ENCODE assay signal across 25 mouse cellular contexts in genomic region chr13:102319453-102319852, GRCm38 (mm10).
A peak's percentile ranks its signal among the peaks of the same experiment; 100 is the strongest.
DNase-seq lines count a peak whose midpoint lies in the region; ATAC-seq and TF ChIP-seq lines count a peak whose summit lies in the region.
"Had no signal": no experiment of that assay in that cellular context is flagged by ENCODE, and none has a peak within 500 bp of the region (broad histone marks: within the 10 kb centered on the region; RNA-seq: fewer than 3 reads in every experiment).

No protein-coding gene starts in this region.

- no peak overlapping the region for H3K4me2 ChIP-seq in lung, embryonic 14.5 days
- no peak overlapping the region for H3K4me2 ChIP-seq in heart, embryonic 15.5 days
- H3K4me2 ChIP-seq: hindbrain, embryonic 12.5 days; neural tube, embryonic 15.5 days; stomach, embryonic 15.5 days had no signal

- no peak for ATAC-seq in lung, embryonic 14.5 days (ENCODE audit: insufficient read depth)
- ATAC-seq in heart, embryonic 15.5 days (replicated peaks; ENCODE audit: insufficient number of reproducible peaks, insufficient read depth, low FRiP score, low read depth): peak; percentile 58
- ATAC-seq: forebrain, embryonic 16.5 days; inflammation-experienced regulatory T-cells, adult 6 months; liver, postnatal 0 days had no signal

- 67% methylated on average over 2 of the region's 2 CpGs for WGBS in lung, embryonic 14.5 days
- WGBS in heart, adult 2 months: 59% methylated on average over 2 of the region's 2 CpGs
- WGBS in heart, embryonic 15.5 days: 46% methylated on average over 2 of the region's 2 CpGs

- no peaks in the 10 kb centered on the region for H3K27me3 ChIP-seq in lung, embryonic 14.5 days (ENCODE audit: insufficient read depth, low read length)
- H3K27me3 ChIP-seq in heart, adult 2 months (ENCODE audit: control insufficient read depth, insufficient read depth, low read length): no peaks in the 10 kb centered on the region
- H3K27me3 ChIP-seq in heart, embryonic 15.5 days: no peaks in the 10 kb centered on the region
- H3K27me3 ChIP-seq: hindbrain, embryonic 12.5 days; neural tube, embryonic 15.5 days; stomach, embryonic 15.5 days had no signal

- H3K9me3 ChIP-seq in lung, embryonic 14.5 days (ENCODE audit: low read depth, low read length): no peaks in the 10 kb centered on the region
- H3K9me3 ChIP-seq in heart, embryonic 15.5 days (replicated peaks): no peaks in the 10 kb centered on the region
- H3K9me3 ChIP-seq: forebrain, embryonic 10.5 days; hindbrain, embryonic 12.5 days; limb, embryonic 10.5 days; neural tube, embryonic 15.5 days; stomach, embryonic 15.5 days had no signal

- H3K4me1 ChIP-seq in lung, embryonic 14.5 days (ENCODE audit: insufficient read depth): no peaks in the 10 kb centered on the region
- H3K4me1 ChIP-seq in heart, adult 2 months (ENCODE audit: control insufficient read depth, insufficient read depth, low read length): peaks cover 5% of the 10 kb centered on the region; the same call in 1 of the 2 replicates
- peaks cover 10% of the 10 kb centered on the region for H3K4me1 ChIP-seq in heart, embryonic 15.5 days (replicated peaks)
- H3K4me1 ChIP-seq: hindbrain, embryonic 12.5 days; limb, embryonic 10.5 days; neural tube, embryonic 15.5 days; stomach, embryonic 15.5 days had no signal

- no peak for TF ChIP-seq EP300 in heart, adult 2 months (IDR thresholded peaks at IDR 0.05; ENCODE audit: insufficient read depth, low read depth, low read length)

- H3K27ac ChIP-seq in lung, embryonic 14.5 days (ENCODE audit: low read depth): no peak overlapping the region
- H3K27ac ChIP-seq in heart, adult 2 months: peak overlapping the region; percentile 67
- H3K27ac ChIP-seq in heart, embryonic 15.5 days: peak overlapping the region; percentile 62
- H3K27ac ChIP-seq: forebrain, embryonic 10.5 days; hindbrain, embryonic 12.5 days; kidney, postnatal 0 days; limb, embryonic 10.5 days; macrophage; neural tube, embryonic 15.5 days; stomach, embryonic 15.5 days had no signal

- no peak for TF ChIP-seq POLR2A in heart, adult 2 months (IDR thresholded peaks at IDR 0.05; ENCODE audit: insufficient read depth, low read depth, low read length)

- intact Hi-C loops in heart, adult 2 months (cut with DNase I): loop anchor here (10.0 kb wide), 1 partner anchor 275 kb away; no protein-coding TSS in a partner anchor

- no peak for TF ChIP-seq CTCF in lung, embryonic 14.5 days (IDR thresholded peaks at IDR 0.05; ENCODE audit: low read depth)
- TF ChIP-seq CTCF in heart, adult 2 months (IDR thresholded peaks at IDR 0.05): no peak

- no peak overlapping the region for H3K9ac ChIP-seq in lung, embryonic 14.5 days
- H3K9ac ChIP-seq in heart, adult 2 months (ENCODE audit: low read depth, low read length): no peak overlapping the region
- no peak overlapping the region for H3K9ac ChIP-seq in heart, embryonic 15.5 days
- H3K9ac ChIP-seq: hindbrain, embryonic 12.5 days; liver, postnatal 0 days; neural tube, embryonic 15.5 days; stomach, embryonic 15.5 days had no signal

- DNase-seq in lung, embryonic 14.5 days: peak; percentile 15
- no peak for DNase-seq in lung, postnatal 36 days
- peak; percentile 74 for DNase-seq in Muller cell, postnatal 12 days (ENCODE audit: inconsistent ontology term)
- peak in 1 of 2 experiments; percentile 34 for DNase-seq in heart, adult 2 months
- no peak for DNase-seq in gastrocnemius, postnatal 25 days
- no peak for DNase-seq in layer of hippocampus, adult 9-11 months
- DNase-seq: cerebellum, adult 11 months; cerebellum, postnatal 10 days; gastrocnemius, postnatal 10 days; kidney, adult 18-20 months; liver; liver, postnatal 0 days; right cerebral cortex, adult 18-20 months; thymus, adult 2 months; thymus, postnatal 4 days had no signal

- no peaks in the 10 kb centered on the region for H3K36me3 ChIP-seq in lung, embryonic 14.5 days (ENCODE audit: insufficient read depth)
- H3K36me3 ChIP-seq in heart, adult 2 months (ENCODE audit: control insufficient read depth, insufficient read depth, low read length): peaks cover 7% of the 10 kb centered on the region
- H3K36me3 ChIP-seq in heart, embryonic 15.5 days: no peaks in the 10 kb centered on the region
- H3K36me3 ChIP-seq: forebrain, embryonic 10.5 days; hindbrain, embryonic 12.5 days; limb, embryonic 10.5 days; neural tube, embryonic 15.5 days; stomach, embryonic 15.5 days had no signal

- no peak overlapping the region for H3K4me3 ChIP-seq in lung, embryonic 14.5 days (ENCODE audit: low read depth, low read length)
- no peak overlapping the region for H3K4me3 ChIP-seq in heart, adult 2 months
- H3K4me3 ChIP-seq in heart, embryonic 15.5 days: no peak overlapping the region
- H3K4me3 ChIP-seq: forebrain, embryonic 10.5 days; hindbrain, embryonic 12.5 days; limb, embryonic 10.5 days; neural tube, embryonic 15.5 days; stomach, embryonic 15.5 days had no signal

- no peaks in the 10 kb centered on the region for H3K79me2 ChIP-seq in heart, adult 2 months (replicated peaks; ENCODE audit: control insufficient read depth, insufficient read depth, low read length)

Comparison
In these comparisons a context has a peak if more than half of its experiments do, and no peak if none do; other contexts are left out.
1. DNase-seq: peak in lung, embryonic 14.5 days (single experiment) and Muller cell, postnatal 12 days (single experiment); none in lung, postnatal 36 days (single experiment), gastrocnemius, postnatal 25 days (single experiment) and layer of hippocampus, adult 9-11 months (single experiment).